Mouse (Mus musculus) left cerebral cortex, adult 2 months (tissue): ENCODE data around the gene Odf2. TPM values are rescaled to one million over a fixed set of nuclear protein-coding genes. Genes with fewer than 3 reads are reported as not detected.

Experiments used
- DNase-seq, 2 experiments: peaks; one replicate each; pipeline ENCODE4 v3.0.0; 2021 to 2022; ENCODE audit warnings: low spot score in 2 of 2, mixed read lengths in 1 of 2; ENCODE audit errors: extremely low spot score in 1 of 2
- H3K27ac ChIP-seq: fragments of 200-600 bp; 2 replicates; pipeline ENCODE4 v1.8.1; 2022
- H3K4me3 ChIP-seq: fragments of 200-600 bp; 2 replicates; pipeline ENCODE4 v1.8.1; 2022
- CTCF ChIP-seq: fragments of 200-600 bp; IDR thresholded peaks from 2 replicates; pipeline ENCODE4 v1.8.1; 2022; ENCODE audit warnings: antibody characterized with exemption, mild to moderate bottlenecking, moderate library complexity
- intact Hi-C: fragments of 180-260 bp; cut with DNase I; formaldehyde crosslinking; loops from one replicate; pipeline ENCODE4 v1.15.1; 2025
- total RNA-seq, 2 experiments: library from RNA; stranded (reverse); gene quantifications; 2 replicates each; pipeline ENCODE4 v1.2.3; 2021

The Odf2 gene
- total RNA-seq, 2 experiments from 2014 or later, result 97.9 to 101 TPM

DNA sequence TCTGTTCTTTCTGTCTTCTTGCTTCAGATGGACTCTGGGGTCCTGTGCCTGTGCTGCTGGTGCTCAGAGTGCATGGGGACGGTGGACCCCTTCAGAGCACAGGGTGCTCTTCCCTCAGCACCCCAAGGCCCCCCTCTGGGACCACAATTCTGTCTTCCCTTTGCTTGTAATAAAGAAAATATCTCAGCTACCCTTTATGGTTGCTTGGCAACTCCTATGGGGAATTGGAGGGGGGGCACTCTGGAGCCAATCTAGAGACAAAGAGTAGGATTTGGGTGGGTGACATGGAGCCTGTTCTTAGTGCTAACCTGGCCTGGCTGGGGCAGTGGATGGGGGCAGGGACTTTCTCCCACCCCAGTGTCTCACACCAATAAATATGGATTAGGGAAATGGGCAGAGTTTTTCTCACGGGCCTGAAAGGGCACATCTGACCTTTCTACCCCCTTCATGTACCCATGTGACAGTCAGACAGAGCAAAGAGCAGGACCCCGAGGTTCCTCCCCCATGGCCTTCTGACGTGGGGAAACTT, 36.0 kb upstream of the Odf2 start:
- no peak for DNase-seq
- H3K4me3 ChIP-seq, result no peak overlapping the region
- TF ChIP-seq CTCF, result no peak
- intact Hi-C loops, result no loop called here
- no peak overlapping the region; the same call in 1 of the 2 replicates for H3K27ac ChIP-seq

DNA sequence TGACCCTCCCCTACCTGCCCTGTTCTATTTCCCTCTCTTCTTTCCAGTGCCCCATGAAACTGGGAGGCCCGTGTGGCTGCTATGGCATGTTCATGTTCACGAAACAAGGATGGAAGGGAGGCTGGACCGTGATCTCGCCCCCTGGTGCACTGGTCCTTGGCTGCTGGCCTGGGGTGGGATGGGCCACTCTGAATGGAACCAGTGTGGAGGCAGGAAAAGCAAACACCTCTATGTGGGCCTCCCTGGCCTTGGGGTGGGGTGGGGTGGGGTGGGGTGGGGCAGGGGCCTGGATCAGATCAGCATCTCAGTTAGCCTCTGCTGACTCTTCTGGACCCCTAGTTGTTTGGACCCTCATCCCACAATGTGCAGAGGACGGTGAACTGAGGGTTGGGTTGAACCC, 35.3 kb upstream of the Odf2 start:
- H3K27ac ChIP-seq, result peak overlapping the region; percentile 24; the same call in 1 of the 2 replicates
- H3K4me3 ChIP-seq, result no peak overlapping the region
- DNase-seq, result no peak
- no peak for TF ChIP-seq CTCF
- intact Hi-C loops, result no loop called here

DNA sequence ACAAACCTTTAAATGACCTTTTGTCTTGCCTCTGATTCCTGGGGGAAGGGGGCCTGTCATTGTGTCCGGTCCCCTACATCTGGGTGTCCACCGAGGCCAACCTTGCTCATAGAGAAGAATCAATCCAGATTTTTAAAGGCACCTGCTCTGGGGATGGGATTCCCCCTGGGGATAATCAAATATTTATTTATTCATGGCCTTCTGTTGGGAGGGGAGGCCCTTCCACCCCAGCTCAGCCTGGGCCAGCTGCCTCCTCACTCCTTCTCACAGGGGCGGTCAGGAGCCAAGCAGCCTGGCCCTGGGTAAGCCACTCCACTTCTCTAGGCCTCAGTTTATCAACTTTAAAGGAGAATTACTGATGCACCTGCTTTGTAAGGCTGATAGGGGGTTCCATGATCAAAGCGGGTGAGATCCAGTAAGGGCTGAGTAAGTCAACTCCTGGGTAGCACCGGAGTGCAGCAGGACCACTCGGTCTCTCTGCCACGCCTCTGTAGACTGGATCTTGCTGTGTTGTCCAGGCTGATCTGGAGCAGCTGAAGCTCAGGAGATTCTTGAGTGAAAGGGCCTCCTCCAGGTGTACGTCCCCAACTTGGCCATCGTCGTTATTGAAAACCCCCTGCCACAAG, 33.3 kb upstream of the Odf2 start:
- H3K4me3 ChIP-seq, result no peak overlapping the region
- no peak for TF ChIP-seq CTCF
- no peak for DNase-seq
- peak overlapping the region; percentile 20; the same call in 1 of the 2 replicates for H3K27ac ChIP-seq
- intact Hi-C loops, result no loop called here

DNA sequence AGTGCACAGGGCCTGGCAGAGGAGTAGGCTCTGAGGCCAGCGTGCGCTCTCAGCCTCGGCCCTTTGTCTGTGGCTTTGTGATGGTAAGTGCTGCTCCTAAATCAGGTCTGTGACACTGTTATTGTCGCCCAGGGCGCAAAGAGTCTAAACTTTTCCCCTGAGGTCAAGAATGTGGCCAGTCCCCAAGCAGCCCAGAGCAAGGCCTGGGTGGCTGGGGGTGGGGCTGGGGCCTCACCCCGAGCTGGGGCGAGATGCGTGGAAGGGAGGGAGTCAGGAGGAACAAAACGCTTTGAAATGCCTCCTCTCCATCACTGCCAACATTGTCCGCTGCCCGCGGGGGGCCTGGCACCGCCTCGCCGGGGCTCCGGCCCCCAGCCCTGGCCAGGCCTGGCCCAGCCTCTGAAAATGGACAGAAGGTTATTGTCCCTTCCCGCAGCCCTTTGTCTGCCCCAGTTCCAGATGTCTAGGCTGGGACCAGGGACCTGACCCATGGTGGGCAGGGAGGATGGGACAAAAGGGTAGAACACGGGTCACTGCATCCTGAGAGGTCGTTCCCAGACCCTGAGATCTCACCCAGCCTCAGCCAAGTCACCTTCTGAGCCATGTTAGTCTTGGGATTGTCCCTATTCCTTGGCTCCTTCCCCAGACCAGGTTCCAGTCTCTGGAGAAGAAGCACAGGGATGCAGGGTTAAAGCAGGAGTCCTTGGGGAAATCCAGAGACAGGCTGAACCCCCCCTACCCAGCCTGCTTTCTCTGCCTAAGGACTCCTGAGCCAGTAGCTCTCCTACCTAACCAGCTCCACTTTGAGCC, 32.4 kb upstream of the Odf2 start:
- DNase-seq, result peak in 1 of 2 experiments; percentile 42
- Histone ChIP-seq H3K4me3 (no peak overlapping the region), H3K27ac (peak overlapping the region; percentile 74)
- intact Hi-C loops, result no loop called here
- TF ChIP-seq CTCF, result no peak

DNA sequence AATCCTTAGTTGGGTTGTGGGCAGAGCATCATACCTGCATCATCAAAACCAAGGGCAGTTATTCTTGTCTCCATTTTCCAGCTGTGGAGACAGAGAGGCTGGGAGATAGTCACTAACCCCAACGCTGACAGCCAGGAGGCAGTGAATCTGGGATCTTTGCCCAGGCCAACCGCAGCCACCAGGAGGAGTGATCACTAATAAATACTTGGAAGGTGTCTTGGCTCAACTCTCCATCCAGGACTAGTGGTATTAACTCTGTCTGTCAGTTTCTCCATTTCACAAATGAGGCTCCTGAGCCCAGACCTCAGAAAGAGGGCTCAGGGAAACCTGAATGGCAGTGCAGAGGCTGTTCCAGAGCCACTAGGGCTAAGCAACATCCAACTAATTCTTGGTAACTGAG, 31.7 kb upstream of the Odf2 start:
- no peak for DNase-seq
- Histone ChIP-seq H3K4me3 (no peak overlapping the region), H3K27ac (peak overlapping the region; percentile 74; the same call in 1 of the 2 replicates)
- intact Hi-C loops, result no loop called here
- TF ChIP-seq CTCF, result no peak; the same call in 1 of the 2 replicates

DNA sequence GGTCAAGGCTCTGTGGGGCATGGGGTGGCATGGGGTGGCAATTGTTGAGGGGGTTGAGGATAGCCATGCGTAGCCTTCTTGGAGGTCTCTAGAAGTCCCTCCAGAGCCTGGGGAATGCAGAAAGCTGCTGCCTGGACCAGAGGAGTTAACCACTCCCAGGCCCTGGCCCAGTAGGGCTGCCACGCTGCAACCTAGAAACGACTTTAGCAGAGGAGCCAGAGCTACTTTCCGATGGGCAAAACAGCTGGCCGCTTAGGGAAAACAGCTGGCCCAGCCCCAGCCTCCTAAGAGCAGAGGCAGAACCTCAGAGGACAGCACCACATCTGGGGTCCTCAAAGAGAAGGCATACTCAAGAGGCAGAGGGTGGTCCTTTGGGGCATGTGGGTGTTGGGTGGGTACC, 31.1 kb upstream of the Odf2 start:
- Histone ChIP-seq H3K4me3 (no peak overlapping the region), H3K27ac (peak overlapping the region; percentile 74; the same call in 1 of the 2 replicates)
- intact Hi-C loops, result no loop called here
- DNase-seq, result no peak
- no peak for TF ChIP-seq CTCF

DNA sequence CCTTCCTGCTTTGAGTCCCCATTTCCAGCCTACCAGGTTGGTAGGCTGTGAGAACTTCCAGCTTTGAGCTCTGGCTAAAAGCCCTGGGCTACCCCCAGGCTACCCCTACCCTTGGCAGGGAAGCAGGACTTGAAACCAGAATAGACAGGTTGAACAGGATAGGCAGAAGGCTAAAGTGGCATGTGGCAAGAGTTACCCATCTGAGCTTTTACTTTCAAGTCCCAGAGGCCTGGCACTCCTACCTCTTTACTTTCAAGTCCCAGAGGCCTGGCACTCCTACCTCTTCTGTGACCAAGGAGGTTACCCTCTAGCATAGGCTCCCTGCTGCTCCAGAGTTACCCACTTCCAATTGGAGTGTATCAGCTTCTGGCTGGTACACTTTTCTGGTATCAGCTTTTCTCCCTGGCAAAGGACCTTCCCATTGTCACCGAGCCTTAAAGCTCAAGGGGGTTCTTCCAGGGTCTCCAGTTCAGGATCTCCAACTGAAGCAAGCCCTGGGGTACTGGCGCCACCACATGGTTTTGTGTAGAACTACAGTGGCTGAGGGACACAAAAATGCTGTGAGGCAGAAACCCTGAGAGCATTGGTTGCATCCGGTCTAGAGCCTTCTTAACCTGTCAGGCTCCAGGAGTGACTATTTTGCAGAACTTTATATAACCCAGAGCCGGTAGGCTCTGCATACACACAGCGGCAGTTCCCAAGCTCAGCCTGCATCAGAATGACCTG, 30.1 kb upstream of the Odf2 start:
- intact Hi-C loops, result loop anchor here (1.0 kb wide), 1 partner anchor 42 kb away; no protein-coding TSS in a partner anchor
- Histone ChIP-seq H3K4me3 (no peak overlapping the region), H3K27ac (peak overlapping the region; percentile 25; the same call in 1 of the 2 replicates)
- DNase-seq, result no peak
- TF ChIP-seq CTCF, result peak; percentile 83

DNA sequence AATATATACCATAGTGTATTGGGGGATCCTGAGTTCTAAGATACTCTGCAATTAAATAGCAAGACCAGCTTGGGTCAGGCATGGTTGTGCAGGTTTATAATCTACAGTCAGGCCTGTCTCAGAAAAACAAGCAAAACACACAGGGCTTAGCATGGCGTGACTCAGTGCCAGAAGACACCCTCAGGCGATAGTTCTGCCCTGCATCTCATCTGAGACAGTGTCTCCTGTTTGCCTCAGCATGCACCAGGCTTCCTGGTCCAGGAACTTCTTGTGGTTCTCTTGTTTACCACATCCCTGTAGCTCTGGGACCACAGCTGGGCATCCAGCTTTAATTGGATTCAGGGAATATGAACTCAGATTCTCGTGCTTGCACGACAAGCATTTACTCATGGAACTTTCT, 23.9 kb upstream of the Odf2 start:
- no peak overlapping the region for H3K27ac ChIP-seq
- H3K4me3 ChIP-seq, result no peak overlapping the region
- intact Hi-C loops, result no loop called here
- DNase-seq, result no peak
- TF ChIP-seq CTCF, result no peak

DNA sequence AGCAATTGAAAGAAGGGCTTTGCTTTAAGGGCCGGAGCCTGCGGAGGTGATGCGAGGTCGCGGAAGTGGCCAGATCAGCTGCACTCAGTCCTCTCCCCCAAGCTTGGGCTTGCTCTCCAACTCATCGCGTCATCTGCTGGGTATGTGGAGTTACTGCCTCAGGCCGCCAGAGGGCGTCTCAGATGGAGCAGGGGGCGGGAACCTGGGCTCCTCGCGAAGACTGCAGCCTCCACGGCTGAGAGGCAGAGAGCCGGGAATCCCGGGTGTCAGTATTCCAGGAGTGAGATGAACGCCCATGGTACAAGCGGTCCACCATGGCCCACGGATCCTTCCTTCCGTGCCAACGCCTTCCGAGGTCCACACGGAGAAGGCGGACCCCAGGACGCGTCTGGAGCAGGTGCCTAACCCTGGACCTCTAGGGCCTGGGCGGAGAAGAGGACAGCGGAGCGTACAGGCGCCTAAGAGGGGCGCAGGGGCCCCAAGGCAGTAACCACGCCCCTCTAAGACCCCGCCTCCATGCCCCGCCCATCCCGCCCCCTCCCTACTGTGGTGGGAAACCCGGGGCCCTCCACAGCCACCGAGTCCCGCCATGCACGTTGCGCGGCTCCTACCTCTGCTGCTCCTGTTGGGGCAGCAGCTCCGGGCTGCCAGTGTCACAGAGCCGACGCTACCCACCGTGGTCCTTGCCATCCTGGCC, 19.9 kb upstream of the Odf2 start, which contains the start of gene Cercam:
Gene Cercam, plus strand, starts transcription at position 216 of the 697 bp plus-strand sequence.
- peak within 1 kb of the TSS; percentile 61 for H3K4me3 ChIP-seq
- intact Hi-C loops, result loop anchor here (1.0 kb wide), 1 partner anchor 20 kb away; the partner anchor contains the start of gene Odf2
- peak; percentile 97 for TF ChIP-seq CTCF
- peak; percentile 83 to 88 for DNase-seq
- peak within 1 kb of the TSS; percentile 15; the same call in 1 of the 2 replicates for H3K27ac ChIP-seq

DNA sequence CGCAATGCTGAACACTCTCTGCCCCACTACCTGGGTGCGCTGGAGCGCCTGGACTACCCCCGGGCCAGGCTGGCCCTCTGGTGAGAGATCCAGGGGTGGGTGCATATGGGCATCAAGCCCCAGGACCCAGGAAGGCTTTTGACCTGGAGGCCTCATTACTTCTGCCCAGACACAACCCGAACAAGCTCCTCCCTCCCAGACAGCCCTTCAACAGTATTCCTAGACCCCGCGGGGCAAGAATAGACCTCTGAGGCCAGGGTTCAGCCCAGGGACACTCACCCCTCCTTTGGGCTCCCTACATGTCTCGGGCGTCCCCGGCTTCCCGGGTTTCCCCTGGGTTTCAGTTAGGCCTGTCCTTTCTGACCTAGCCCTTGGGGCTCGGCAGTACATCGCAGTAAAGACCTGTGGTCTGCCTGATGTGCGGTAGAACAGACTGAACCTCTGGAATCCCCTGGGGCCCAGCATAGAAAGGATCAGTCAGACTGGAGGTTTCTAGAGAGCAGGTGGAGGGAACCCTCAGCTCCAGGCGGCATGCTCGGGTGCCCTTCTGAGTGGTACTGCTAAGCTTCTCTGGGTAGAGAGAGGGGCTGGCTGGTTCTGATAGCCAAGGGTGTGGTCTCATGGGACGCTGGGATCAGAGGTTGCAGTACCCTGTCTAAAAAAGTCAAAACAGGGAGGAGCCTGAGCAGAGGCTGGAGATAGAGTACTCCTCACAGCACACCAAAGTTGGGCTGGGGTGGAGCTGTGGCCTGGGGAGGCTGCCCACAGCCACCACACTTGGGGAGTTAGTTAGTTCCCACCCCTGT, 19.2 kb upstream of the Odf2 start:
- peak overlapping the region; percentile 61 for H3K4me3 ChIP-seq
- DNase-seq, result no peak
- intact Hi-C loops, result loop anchor here (1.0 kb wide), 1 partner anchor 19 kb away; the partner anchor contains the start of gene Odf2
- no peak for TF ChIP-seq CTCF
- no peak overlapping the region; the same call in 1 of the 2 replicates for H3K27ac ChIP-seq
